Mouse (Mus musculus) neural tube, embryonic 12.5 days (tissue): ENCODE data around the gene Nim1k. TPM values are rescaled to one million over a fixed set of nuclear protein-coding genes. Genes with fewer than 3 reads are reported as not detected.
"Not testable (repeated sequence)": the region's sequence is repeated elsewhere in the genome, so short reads cannot be mapped to it uniquely, and the experiment has no call there.

Experiments used
- ATAC-seq: fragments of 200-750 bp; cut with Nextera tagmentation; 2 replicates; pipeline ENCODE4 v1.8.0; 2017; ENCODE audit warnings: low read depth, mild to moderate bottlenecking, moderate TSS enrichment, moderate library complexity; ENCODE audit not compliant: low FRiP score
- H3K27ac ChIP-seq: fragments of 300-500 bp; sonication (generic); 2 replicates; pipeline ENCODE4 v1.5.1; 2016
- H3K27me3 ChIP-seq: fragments of 300-500 bp; sonication (generic); replicated peaks from 2 replicates; pipeline ENCODE4 v1.6.1; 2016; ENCODE audit warnings: mild to moderate bottlenecking
- H3K36me3 ChIP-seq: fragments of 300-500 bp; sonication (generic); 2 replicates; pipeline ENCODE4 v1.6.1; 2016; ENCODE audit warnings: mild to moderate bottlenecking
- H3K4me1 ChIP-seq: fragments of 300-500 bp; sonication (generic); 2 replicates; pipeline ENCODE4 v1.6.1; 2016
- H3K4me2 ChIP-seq: fragments of 300-500 bp; sonication (generic); replicated peaks from 2 replicates; pipeline ENCODE4 v1.6.1; 2016; ENCODE audit warnings: mild to moderate bottlenecking
- H3K4me3 ChIP-seq: fragments of 300-500 bp; sonication (generic); 2 replicates; pipeline ENCODE4 v1.5.1; 2016
- H3K9ac ChIP-seq: fragments of 300-500 bp; sonication (generic); 2 replicates; pipeline ENCODE4 v1.6.1; 2016; ENCODE audit warnings: mild to moderate bottlenecking
- H3K9me3 ChIP-seq: fragments of 300-500 bp; sonication (generic); 2 replicates; pipeline ENCODE4 v1.6.1; 2016; ENCODE audit warnings: mild to moderate bottlenecking
- WGBS: fragments of 180-500 bp; shearing (Covaris S2); methylation state at CpG from one replicate; pipeline ENCODE4 v1.1.7; 2016; 5-methylcytosine and 5-hydroxymethylcytosine counted together
- polyA plus RNA-seq: library from polyadenylated mRNA; unstranded; fragments of >200 nt; fragmentation: Nextera tagmentation; extraction: Ambion mirVana; gene quantifications from 2 replicates; pipeline ENCODE4 v1.2.1, GENCODE M21; 2016

Gene Nim1k
- polyA plus RNA-seq, 1 experiment from 2014 or later: 1.9 TPM

DNA sequence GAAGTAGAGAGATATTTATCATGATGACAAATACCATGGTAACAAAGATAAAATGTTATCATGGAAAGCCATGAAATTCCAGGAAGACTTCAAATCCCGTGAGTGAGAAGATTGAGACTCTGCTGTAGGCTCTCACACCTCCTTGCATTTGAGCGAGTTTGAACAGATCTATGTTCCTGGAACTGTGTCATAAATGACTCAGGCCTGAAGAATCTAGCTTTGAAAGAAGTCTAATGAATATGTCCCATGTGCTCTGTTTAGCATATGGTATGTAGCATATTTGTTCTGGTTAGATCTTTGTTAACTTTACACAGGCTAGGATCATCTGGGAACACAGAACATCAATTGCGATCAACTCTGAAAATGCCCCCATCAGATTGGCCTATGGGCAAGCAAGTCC lies 33.2 kb downstream of the Nim1k start:
- 92% methylated on average over 3 of the region's 3 CpGs for WGBS
- no peaks in the 10 kb centered on the region for H3K36me3 ChIP-seq
- H3K27ac ChIP-seq: no peak overlapping the region
- H3K9ac ChIP-seq: no peak overlapping the region
- H3K4me1 ChIP-seq: no peaks in the 10 kb centered on the region
- no peaks in the 10 kb centered on the region for H3K9me3 ChIP-seq
- ATAC-seq: no peak
- H3K4me2 ChIP-seq: no peak overlapping the region
- H3K4me3 ChIP-seq: no peak overlapping the region
- no peaks in the 10 kb centered on the region for H3K27me3 ChIP-seq

DNA sequence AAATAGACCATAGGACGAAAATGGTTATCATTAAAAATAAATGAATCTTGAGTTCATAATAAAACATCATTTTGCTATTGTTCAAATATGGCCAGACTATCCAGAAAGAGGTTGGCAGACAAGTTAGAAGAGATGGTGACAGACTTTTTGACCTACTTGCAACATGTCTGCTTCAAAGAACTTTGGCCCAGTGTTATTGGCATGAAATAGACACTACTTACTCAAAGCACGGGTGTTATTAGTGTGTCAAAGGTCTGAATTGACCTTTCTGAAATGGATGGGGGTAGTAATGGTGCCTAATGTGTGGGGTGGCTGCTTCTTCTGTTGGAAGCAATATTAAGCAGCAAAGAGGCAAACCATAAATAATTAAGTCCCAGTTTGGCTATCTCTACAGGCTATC lies 39.6 kb downstream of the Nim1k start:
- no peak overlapping the region for H3K4me2 ChIP-seq
- no peak for ATAC-seq
- H3K36me3 ChIP-seq: peaks cover 5% of the 10 kb centered on the region; the same call in 1 of the 2 replicates
- no peaks in the 10 kb centered on the region for H3K4me1 ChIP-seq
- H3K27me3 ChIP-seq: no peaks in the 10 kb centered on the region
- WGBS: 82% methylated on average over 2 of the region's 2 CpGs
- H3K27ac ChIP-seq: no peak overlapping the region
- H3K9me3 ChIP-seq: no peaks in the 10 kb centered on the region
- no peak overlapping the region for H3K9ac ChIP-seq
- H3K4me3 ChIP-seq: no peak overlapping the region

DNA sequence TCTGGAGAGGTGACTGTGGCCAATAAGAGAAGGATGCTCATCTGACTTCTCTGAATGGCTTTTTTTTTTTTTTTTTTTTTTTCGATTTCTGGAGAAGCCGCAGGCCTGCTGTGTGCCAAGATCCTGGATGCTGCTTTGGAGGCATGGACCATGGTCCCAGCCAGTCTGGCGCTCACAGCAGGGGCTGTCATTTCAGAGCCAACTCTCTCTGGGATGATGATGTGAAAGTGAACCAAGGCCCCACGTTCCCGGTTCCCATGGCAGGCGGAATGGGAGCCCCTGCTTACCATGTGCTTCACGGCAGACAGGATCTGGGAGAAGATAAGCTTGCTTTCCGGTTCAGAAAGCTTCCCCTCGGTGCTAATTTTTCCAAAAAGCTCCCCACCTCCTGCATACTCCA lies 41.9 kb downstream of the Nim1k start:
- Histone ChIP-seq H3K9ac (no peak overlapping the region), H3K4me3 (no peak overlapping the region), H3K27ac (no peak overlapping the region), H3K27me3 (no peaks in the 10 kb centered on the region), H3K36me3 (peaks cover 27% of the 10 kb centered on the region), H3K4me1 (no peaks in the 10 kb centered on the region), H3K4me2 (no peak overlapping the region), H3K9me3 (no peaks in the 10 kb centered on the region)
- ATAC-seq: no peak
- WGBS: 80% methylated on average over 9 of the region's 9 CpGs

DNA sequence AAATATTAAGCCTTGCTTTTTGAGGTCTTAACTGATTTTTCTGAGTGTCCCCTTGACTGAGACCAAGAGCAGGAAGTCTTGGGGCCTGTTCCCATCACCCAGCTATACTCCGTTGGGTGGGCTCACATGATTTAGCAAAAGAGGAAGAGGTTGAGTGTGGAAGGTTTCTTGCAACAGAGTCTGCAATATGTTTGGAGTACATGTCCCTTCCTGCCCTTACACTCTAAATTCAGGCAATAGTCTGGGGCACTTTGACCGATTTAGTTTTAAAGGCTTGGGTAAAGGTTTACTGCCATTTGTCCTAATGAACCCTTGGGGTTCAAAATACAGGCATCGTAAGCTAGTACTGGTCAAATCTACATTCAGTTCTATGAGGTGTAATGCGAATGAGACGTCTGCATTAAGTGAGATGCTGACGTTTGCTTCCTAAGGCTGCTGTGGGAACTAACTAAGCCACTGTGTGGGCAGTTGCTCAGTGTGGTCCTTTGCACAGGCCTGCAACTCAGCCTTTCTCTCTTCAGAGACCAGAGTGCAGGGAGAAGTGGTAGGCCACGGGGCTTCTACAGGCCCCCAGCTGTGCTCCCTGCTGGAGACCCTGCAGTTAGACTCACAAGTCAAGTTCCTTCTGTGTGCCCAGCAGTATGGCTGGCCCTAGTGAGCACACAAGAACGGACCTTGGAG lies 42.4 kb downstream of the Nim1k start:
- Histone ChIP-seq H3K4me1 (no peaks in the 10 kb centered on the region), H3K9me3 (no peaks in the 10 kb centered on the region), H3K27ac (no peak overlapping the region), H3K4me2 (no peak overlapping the region), H3K27me3 (no peaks in the 10 kb centered on the region), H3K4me3 (no peak overlapping the region), H3K9ac (no peak overlapping the region), H3K36me3 (peaks cover 31% of the 10 kb centered on the region)
- WGBS: 73% methylated on average over 8 of the region's 8 CpGs
- no peak for ATAC-seq

DNA sequence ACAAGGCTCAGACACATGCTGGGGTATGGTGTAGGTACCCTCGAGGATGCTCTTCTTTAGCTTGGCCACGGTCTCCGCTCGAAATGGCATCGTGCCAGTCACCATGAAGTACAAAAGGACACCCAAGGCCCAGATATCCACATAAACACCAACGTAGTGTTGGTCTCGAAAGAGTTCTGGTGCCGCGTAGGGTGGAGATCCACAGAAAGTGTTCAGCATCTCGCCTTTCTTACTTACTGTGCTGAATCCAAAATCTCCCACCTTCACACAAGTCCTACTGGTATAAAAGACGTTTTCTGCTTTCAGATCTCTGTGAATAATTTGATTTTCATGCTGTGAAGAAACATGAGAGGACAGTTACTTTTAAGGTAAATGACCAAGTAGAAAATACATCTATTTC lies 43.2 kb downstream of the Nim1k start:
- ATAC-seq: no peak
- WGBS: 91% methylated on average over 11 of the region's 11 CpGs
- H3K4me2 ChIP-seq: no peak overlapping the region
- H3K27me3 ChIP-seq: no peaks in the 10 kb centered on the region
- no peak overlapping the region for H3K27ac ChIP-seq
- no peaks in the 10 kb centered on the region for H3K4me1 ChIP-seq
- H3K4me3 ChIP-seq: no peak overlapping the region
- H3K9ac ChIP-seq: no peak overlapping the region
- H3K9me3 ChIP-seq: no peaks in the 10 kb centered on the region
- peaks cover 34% of the 10 kb centered on the region for H3K36me3 ChIP-seq

DNA sequence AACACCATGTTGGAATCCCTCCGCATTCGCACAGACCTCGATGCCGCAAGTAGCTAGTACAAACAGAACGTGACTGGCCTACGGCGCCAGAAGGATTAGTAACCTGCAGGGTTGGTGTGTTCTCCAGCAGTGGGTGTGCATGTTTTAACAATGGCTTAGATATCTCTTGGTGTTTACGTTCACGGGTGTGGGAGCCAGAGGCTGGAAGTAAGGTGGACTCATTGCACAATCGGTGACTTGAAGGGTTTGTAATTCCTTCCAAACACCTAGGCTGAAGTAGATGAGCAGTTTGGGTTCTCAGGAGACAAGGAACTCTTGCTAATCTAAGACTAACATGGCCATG lies 45.4 kb downstream of the Nim1k start:
- H3K9ac ChIP-seq: no peak overlapping the region
- ATAC-seq: no peak

DNA sequence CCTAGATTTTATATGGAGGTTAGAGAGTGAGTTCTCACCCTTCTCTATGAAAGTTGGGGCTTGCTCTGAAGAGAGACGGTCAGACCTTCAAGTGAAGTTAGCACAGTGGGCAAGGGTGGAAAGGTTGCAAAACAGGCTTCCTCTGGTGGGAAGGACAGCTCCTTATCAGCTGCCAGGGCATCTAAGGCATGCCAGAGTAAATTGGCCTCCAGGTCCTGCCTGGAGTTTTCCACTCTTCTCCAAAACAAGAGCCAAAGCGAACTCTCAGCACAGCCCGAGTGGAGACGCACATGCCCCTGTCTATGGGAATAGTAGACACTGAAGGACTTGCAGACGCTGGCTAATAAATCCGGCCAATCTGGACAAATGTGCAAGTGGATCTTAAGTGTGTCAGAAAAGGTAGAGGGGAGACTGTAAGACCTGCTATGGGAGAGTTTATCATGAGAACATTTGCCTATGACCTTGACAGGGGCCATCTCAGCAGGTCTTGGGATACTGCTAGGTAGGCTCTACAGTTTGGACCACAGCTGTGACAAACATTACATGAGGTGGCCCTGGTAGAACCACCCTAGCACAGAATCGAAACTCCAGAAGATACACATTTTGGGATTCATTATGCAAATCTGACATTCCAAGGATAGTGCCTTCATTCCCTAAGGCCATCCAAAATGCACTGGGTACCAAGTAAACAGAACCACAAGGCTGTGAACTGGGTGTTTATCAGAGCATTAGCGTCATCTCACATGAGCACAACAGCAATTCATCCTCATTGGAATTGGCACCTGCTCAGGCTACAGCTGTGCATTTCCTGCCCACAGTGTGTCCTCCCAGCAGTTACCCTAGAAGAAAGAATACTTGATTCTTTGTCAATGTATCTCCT lies 46.1 kb downstream of the Nim1k start:
- Histone ChIP-seq H3K27me3 (no peaks in the 10 kb centered on the region), H3K36me3 (peaks cover 55% of the 10 kb centered on the region), H3K9me3 (no peaks in the 10 kb centered on the region), H3K4me3 (no peak overlapping the region), H3K4me2 (no peak overlapping the region), H3K27ac (no peak overlapping the region), H3K4me1 (no peaks in the 10 kb centered on the region), H3K9ac (no peak overlapping the region)
- 90% methylated on average over 8 of the region's 8 CpGs for WGBS
- ATAC-seq: peak; percentile 49; the same call in 1 of the 2 replicates

More for the DNA sequence above, 45.4 kb downstream of the Nim1k start:
- WGBS: 92% methylated on average over 10 of the region's 10 CpGs
- Histone ChIP-seq H3K27me3 (no peaks in the 10 kb centered on the region), H3K4me1 (no peaks in the 10 kb centered on the region), H3K27ac (no peak overlapping the region), H3K36me3 (peaks cover 49% of the 10 kb centered on the region), H3K9me3 (no peaks in the 10 kb centered on the region), H3K4me3 (no peak overlapping the region), H3K4me2 (no peak overlapping the region)

DNA sequence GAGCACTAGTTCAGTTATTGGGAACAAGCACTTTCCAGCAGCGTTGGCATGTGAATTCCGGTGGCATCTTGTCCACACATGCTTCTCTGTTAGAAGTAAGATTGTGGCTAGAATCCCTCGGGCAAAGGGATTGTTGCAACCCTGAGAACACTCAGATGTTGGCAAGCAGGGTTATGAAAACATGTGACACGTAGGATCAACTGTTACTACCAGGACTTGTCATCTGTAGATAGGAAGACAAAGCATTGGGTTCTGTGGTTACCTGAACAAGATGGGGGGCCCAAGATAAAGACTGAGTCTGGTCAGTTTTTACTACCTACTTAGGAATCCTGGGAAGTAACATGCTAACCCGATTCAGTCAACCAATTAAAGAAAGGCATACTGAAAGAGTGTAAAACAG lies 46.7 kb downstream of the Nim1k start:
- Histone ChIP-seq H3K27ac (no peak overlapping the region), H3K4me1 (no peaks in the 10 kb centered on the region), H3K4me2 (no peak overlapping the region), H3K27me3 (no peaks in the 10 kb centered on the region), H3K36me3 (peaks cover 62% of the 10 kb centered on the region), H3K9ac (no peak overlapping the region), H3K4me3 (no peak overlapping the region), H3K9me3 (no peaks in the 10 kb centered on the region)
- WGBS: 90% methylated on average over 5 of the region's 5 CpGs
- no peak for ATAC-seq

- Histone ChIP-seq H3K9ac (no peak overlapping the region), H3K36me3 (peaks cover 70% of the 10 kb centered on the region), H3K4me1 (no peaks in the 10 kb centered on the region), H3K4me2 (no peak overlapping the region), H3K4me3 (no peak overlapping the region), H3K27me3 (no peaks in the 10 kb centered on the region), H3K9me3 (no peaks in the 10 kb centered on the region), H3K27ac (no peak overlapping the region)
- no peak for ATAC-seq
- WGBS: 93% methylated on average over 6 of the region's 6 CpGs
These were observed 47.8 kb downstream of the Nim1k start for GRCm38 (mm10) chr13:119707906-119708305.

GRCm38 (mm10) chr13:119706953-119707352 lies 48.7 kb downstream of the Nim1k start:
- no peak overlapping the region for H3K9ac ChIP-seq
- H3K4me2 ChIP-seq: no peak overlapping the region
- peaks cover 74% of the 10 kb centered on the region for H3K36me3 ChIP-seq
- WGBS: 76% methylated on average over 7 of the region's 7 CpGs
- no peaks in the 10 kb centered on the region for H3K9me3 ChIP-seq
- H3K4me1 ChIP-seq: no peaks in the 10 kb centered on the region
- no peaks in the 10 kb centered on the region for H3K27me3 ChIP-seq
- no peak overlapping the region for H3K4me3 ChIP-seq
- no peak for ATAC-seq
- no peak overlapping the region for H3K27ac ChIP-seq

GRCm38 (mm10) chr13:119706278-119706880 lies 49.3 kb downstream of the Nim1k start:
- not testable (repeated sequence) for H3K4me1 ChIP-seq, ATAC-seq, H3K27ac ChIP-seq, H3K9me3 ChIP-seq, H3K4me3 ChIP-seq, H3K4me2 ChIP-seq, H3K27me3 ChIP-seq, H3K9ac ChIP-seq
- WGBS: 91% methylated on average over 8 of the region's 8 CpGs
- peaks cover 75% of the 10 kb centered on the region for H3K36me3 ChIP-seq

- H3K4me2 ChIP-seq: no peak overlapping the region
- no peak for ATAC-seq
- no peak overlapping the region for H3K9ac ChIP-seq
- no peak overlapping the region for H3K4me3 ChIP-seq
- peaks cover 76% of the 10 kb centered on the region for H3K36me3 ChIP-seq
- H3K27me3 ChIP-seq: no peaks in the 10 kb centered on the region
- 90% methylated on average over 7 of the region's 7 CpGs for WGBS
- no peak overlapping the region for H3K27ac ChIP-seq
- H3K4me1 ChIP-seq: no peaks in the 10 kb centered on the region
- H3K9me3 ChIP-seq: no peaks in the 10 kb centered on the region
These were observed 51.4 kb downstream of the Nim1k start for GRCm38 (mm10) chr13:119704280-119704679.
